Mouse (Mus musculus) CH12.LX (cell line): ENCODE measurements around the gene Uqcrc1.

ENCODE experiments used
- BHLHE40 ChIP-seq: IDR thresholded peaks from 2 replicates; pipeline ENCODE4 v1.6.1; 2011; ENCODE audit warnings: mild to moderate bottlenecking, low read depth, low read length, improper control_type of control experiment
- CHD1 ChIP-seq: IDR thresholded peaks from 2 replicates; pipeline ENCODE4 v1.6.1; 2012; ENCODE audit warnings: low read depth, low read length, improper control_type of control experiment, inconsistent platforms
- CTCF ChIP-seq, 2 experiments: IDR thresholded peaks in 1 of 2; conservative IDR thresholded peaks in 1 of 2; 2 replicates each; pipeline ENCODE4 v1.5.1; 2011 to 2012; ENCODE audit warnings: low read depth in 2 of 2, low read length in 2 of 2, improper control_type of control experiment in 1 of 2, inconsistent platforms in 1 of 2, mild to moderate bottlenecking in 1 of 2, moderate library complexity in 1 of 2
- E2F4 ChIP-seq: IDR thresholded peaks from 2 replicates; pipeline ENCODE4 v1.6.1; 2011; ENCODE audit warnings: low read depth, low read length, improper control_type of control experiment; ENCODE audit not compliant: insufficient replicate concordance
- KAT2A ChIP-seq: IDR thresholded peaks from 2 replicates; pipeline ENCODE4 v1.6.1; 2012; ENCODE audit warnings: low read length, improper control_type of control experiment, inconsistent platforms; ENCODE audit not compliant: insufficient replicate concordance
- NRF1 ChIP-seq: IDR thresholded peaks from 2 replicates; pipeline ENCODE4 v1.6.1; 2014; ENCODE audit warnings: low read depth, mild to moderate bottlenecking, inconsistent platforms, low read length, improper control_type of control experiment, moderate library complexity
- POLR2A ChIP-seq: IDR thresholded peaks from 2 replicates; pipeline ENCODE4 v1.6.1; 2011; ENCODE audit warnings: low read depth, mild to moderate bottlenecking, improper control_type of control experiment, low read length
- UBTF ChIP-seq: IDR thresholded peaks from 2 replicates; pipeline ENCODE4 v1.6.1; 2012; ENCODE audit warnings: low read depth, mild to moderate bottlenecking, inconsistent platforms, low read length, improper control_type of control experiment, moderate library complexity
- USF2 ChIP-seq: conservative IDR thresholded peaks from 2 replicates; pipeline ENCODE4 v1.6.1; 2011; ENCODE audit warnings: low read depth, low read length, improper control_type of control experiment
- ZMIZ1 ChIP-seq: IDR thresholded peaks from 2 replicates; pipeline ENCODE4 v1.6.1; 2012; ENCODE audit warnings: low read depth, mild to moderate bottlenecking, inconsistent platforms, low read length, improper control_type of control experiment

- TF ChIP-seq NRF1 (no peak), CTCF (conservative IDR thresholded peaks at IDR 0.05 in 1 of 2, IDR thresholded peaks at IDR 0.05 in 1 of 2; ENCODE audit: low read depth in 2 of 2, low read length in 2 of 2) (no peak), USF2 (no peak), ZMIZ1 (no peak), POLR2A (no peak), CHD1 (no peak), E2F4 (no peak), KAT2A (no peak), UBTF (no peak), BHLHE40 (no peak)
Observed at GRCm38 (mm10) chr9:108992620-108993361, 56.4 kb downstream of the Uqcrc1 start.
